Mouse (Mus musculus) 416B (cell line): ENCODE data around the gene Ablim2.

ENCODE experiments used
- DNase-seq: peaks from one replicate; pipeline ENCODE4 v3.0.0; 2011; ENCODE audit warnings: low read depth

Gene Ablim2

GRCm38 (mm10) chr5:35814334-35814941 is 56.8 kb downstream of the Ablim2 start:
- no peak for DNase-seq

- no peak for DNase-seq
Observed at GRCm38 (mm10) chr5:35815051-35815450, 57.4 kb downstream of the Ablim2 start.

GRCm38 (mm10) chr5:35817266-35817665 is 59.6 kb downstream of the Ablim2 start:
- no peak for DNase-seq

- no peak for DNase-seq
Observed at GRCm38 (mm10) chr5:35817882-35818281, 60.2 kb downstream of the Ablim2 start.

GRCm38 (mm10) chr5:35822721-35823120 is 65.0 kb downstream of the Ablim2 start:
- DNase-seq = no peak

GRCm38 (mm10) chr5:35826465-35826864 is 68.8 kb downstream of the Ablim2 start:
- no peak for DNase-seq

- no peak for DNase-seq
Observed at GRCm38 (mm10) chr5:35827075-35827474, 69.4 kb downstream of the Ablim2 start.

GRCm38 (mm10) chr5:35827856-35828255 is 70.2 kb downstream of the Ablim2 start:
- DNase-seq = no peak

GRCm38 (mm10) chr5:35830101-35830500 is 72.4 kb downstream of the Ablim2 start:
- DNase-seq = no peak

GRCm38 (mm10) chr5:35833881-35834280 is 76.2 kb downstream of the Ablim2 start:
- DNase-seq = no peak

GRCm38 (mm10) chr5:35836992-35837391 is 79.3 kb downstream of the Ablim2 start:
- DNase-seq = no peak

GRCm38 (mm10) chr5:35839262-35839661 is 81.6 kb downstream of the Ablim2 start:
- peak; percentile 25 for DNase-seq

- no peak for DNase-seq
Observed at GRCm38 (mm10) chr5:35851485-35851884, 93.8 kb downstream of the Ablim2 start.

GRCm38 (mm10) chr5:35853463-35853862 is 95.8 kb downstream of the Ablim2 start:
- no peak for DNase-seq

- no peak for DNase-seq
Observed at GRCm38 (mm10) chr5:35856245-35856644, 98.6 kb downstream of the Ablim2 start.

- peak; percentile 52 for DNase-seq
Observed at GRCm38 (mm10) chr5:35858069-35858468, 100.4 kb downstream of the Ablim2 start.

- no peak for DNase-seq
Observed at GRCm38 (mm10) chr5:35861456-35861855, 103.8 kb downstream of the Ablim2 start.

GRCm38 (mm10) chr5:35869973-35870372 is 112.3 kb downstream of the Ablim2 start:
- no peak for DNase-seq

- peak; percentile 72 for DNase-seq
Observed at GRCm38 (mm10) chr5:35870408-35871012, 112.8 kb downstream of the Ablim2 start.

- DNase-seq = no peak
Observed at GRCm38 (mm10) chr5:35873382-35873781, 115.7 kb downstream of the Ablim2 start.

GRCm38 (mm10) chr5:35876236-35876635 is 118.6 kb downstream of the Ablim2 start:
- DNase-seq = no peak

GRCm38 (mm10) chr5:35879199-35879598 is 121.5 kb downstream of the Ablim2 start:
- no peak for DNase-seq

GRCm38 (mm10) chr5:35882391-35882790 is 124.7 kb downstream of the Ablim2 start:
- no peak for DNase-seq

GRCm38 (mm10) chr5:35884262-35884661 is 126.6 kb downstream of the Ablim2 start:
- DNase-seq = peak; percentile 16
